Mouse (Mus musculus) erythroblast, embryonic 14.5 days (primary cell): ENCODE results near the gene Sec24a. TPM values are rescaled to one million over a fixed set of nuclear protein-coding genes. Genes with fewer than 3 reads are reported as not detected.
"Not testable (repeated sequence)": the region's sequence is repeated elsewhere in the genome, so short reads cannot be mapped to it uniquely, and the experiment has no call there.

Experiments used
- H3K27me3 ChIP-seq: 2 replicates; pipeline ENCODE4 v1.6.1; 2012; ENCODE audit warnings: inconsistent platforms; ENCODE audit not compliant: control insufficient read depth
- H3K36me3 ChIP-seq: 2 replicates; pipeline ENCODE4 v1.6.1; 2012; ENCODE audit warnings: mild to moderate bottlenecking, inconsistent platforms; ENCODE audit not compliant: control insufficient read depth
- H3K4me1 ChIP-seq: 2 replicates; pipeline ENCODE4 v1.6.1; 2012; ENCODE audit warnings: inconsistent platforms; ENCODE audit not compliant: control insufficient read depth
- H3K4me3 ChIP-seq: replicated peaks from 2 replicates; pipeline ENCODE3; 2012; ENCODE audit warnings: moderate library complexity, mild to moderate bottlenecking, inconsistent platforms
- H3K9me3 ChIP-seq: 2 replicates; pipeline ENCODE4 v1.6.1; 2012; ENCODE audit warnings: low read length, inconsistent platforms, mixed read lengths; ENCODE audit not compliant: control insufficient read depth
- GATA1 ChIP-seq: IDR thresholded peaks from 2 replicates; pipeline ENCODE4 v1.6.1; 2012; ENCODE audit warnings: low read length, inconsistent platforms, mixed read lengths
- TAL1 ChIP-seq: IDR thresholded peaks from 3 replicates; pipeline ENCODE4 v1.6.1; 2012; ENCODE audit warnings: low read length, inconsistent platforms, mixed read lengths
- polyA plus RNA-seq: library from polyadenylated mRNA; stranded (reverse); fragments of >175 nt; gene quantifications from 2 replicates; pipeline ENCODE4 v1.2.3, GENCODE M21; 2012

Sec24a gene
- polyA plus RNA-seq, 1 experiment = 0.26 TPM

- H3K9me3 ChIP-seq = no peaks in the 10 kb centered on the region
- no peak for TF ChIP-seq GATA1
- no peak for TF ChIP-seq TAL1
- no peaks in the 10 kb centered on the region for H3K27me3 ChIP-seq
- no peaks in the 10 kb centered on the region for H3K36me3 ChIP-seq
- H3K4me1 ChIP-seq = peaks cover 1% of the 10 kb centered on the region; the same call in 1 of the 2 replicates
- H3K4me3 ChIP-seq = no peak overlapping the region
These were observed 90.1 kb downstream of the Sec24a start for GRCm38 (mm10) chr11:51673291-51673690.

- no peak for TF ChIP-seq TAL1
- TF ChIP-seq GATA1 = no peak
- Histone ChIP-seq H3K4me3 (no peak overlapping the region), H3K36me3 (no peaks in the 10 kb centered on the region), H3K9me3 (no peaks in the 10 kb centered on the region), H3K27me3 (no peaks in the 10 kb centered on the region), H3K4me1 (peaks cover 1% of the 10 kb centered on the region; the same call in 1 of the 2 replicates)
These were observed 92.1 kb downstream of the Sec24a start for GRCm38 (mm10) chr11:51671376-51671775.

- TF ChIP-seq GATA1 (no peak), TAL1 (no peak)
- Histone ChIP-seq H3K4me1 (peaks cover 1% of the 10 kb centered on the region; the same call in 1 of the 2 replicates), H3K36me3 (no peaks in the 10 kb centered on the region), H3K4me3 (no peak overlapping the region), H3K27me3 (no peaks in the 10 kb centered on the region), H3K9me3 (no peaks in the 10 kb centered on the region)
These were observed 92.6 kb downstream of the Sec24a start for GRCm38 (mm10) chr11:51670846-51671245.

- H3K36me3 ChIP-seq, H3K4me1 ChIP-seq, H3K4me3 ChIP-seq, H3K9me3 ChIP-seq, H3K27me3 ChIP-seq: not testable (repeated sequence)
These were observed 98.7 kb downstream of the Sec24a start for GRCm38 (mm10) chr11:51664747-51665146.

- no peak overlapping the region for H3K4me3 ChIP-seq
- TF ChIP-seq GATA1 (no peak), TAL1 (no peak)
- H3K4me1 ChIP-seq = peaks cover 12% of the 10 kb centered on the region
- H3K27me3 ChIP-seq = peaks cover 3% of the 10 kb centered on the region; the same call in 1 of the 2 replicates
- H3K9me3 ChIP-seq = no peaks in the 10 kb centered on the region
- H3K36me3 ChIP-seq = no peaks in the 10 kb centered on the region
These were observed 100.8 kb downstream of the Sec24a start for GRCm38 (mm10) chr11:51662632-51663031.

GRCm38 (mm10) chr11:51661867-51662365 lies 101.5 kb downstream of the Sec24a start:
- no peaks in the 10 kb centered on the region for H3K36me3 ChIP-seq
- no peak overlapping the region for H3K4me3 ChIP-seq
- TF ChIP-seq GATA1 (no peak), TAL1 (no peak)
- peaks cover 12% of the 10 kb centered on the region for H3K4me1 ChIP-seq
- peaks cover 3% of the 10 kb centered on the region; the same call in 1 of the 2 replicates for H3K27me3 ChIP-seq
- H3K9me3 ChIP-seq = no peaks in the 10 kb centered on the region

GRCm38 (mm10) chr11:51658705-51659104 lies 104.7 kb downstream of the Sec24a start:
- TF ChIP-seq GATA1 (no peak), TAL1 (no peak)
- H3K4me1 ChIP-seq = peaks cover 12% of the 10 kb centered on the region
- H3K27me3 ChIP-seq = peaks cover 7% of the 10 kb centered on the region; the same call in 1 of the 2 replicates
- H3K9me3 ChIP-seq = no peaks in the 10 kb centered on the region
- no peaks in the 10 kb centered on the region; the same call in 1 of the 2 replicates for H3K36me3 ChIP-seq
- H3K4me3 ChIP-seq = no peak overlapping the region

- no peak overlapping the region for H3K4me3 ChIP-seq
- no peaks in the 10 kb centered on the region; the same call in 1 of the 2 replicates for H3K36me3 ChIP-seq
- peaks cover 11% of the 10 kb centered on the region; the same call in 1 of the 2 replicates for H3K27me3 ChIP-seq
- TF ChIP-seq GATA1 (no peak), TAL1 (no peak)
- H3K4me1 ChIP-seq = peaks cover 12% of the 10 kb centered on the region
- H3K9me3 ChIP-seq = no peaks in the 10 kb centered on the region
These were observed 105.1 kb downstream of the Sec24a start for GRCm38 (mm10) chr11:51658291-51658690.

GRCm38 (mm10) chr11:51656798-51657521 lies 106.5 kb downstream of the Sec24a start:
- TF ChIP-seq TAL1 = no peak
- TF ChIP-seq GATA1 = no peak
- peaks cover 20% of the 10 kb centered on the region for H3K27me3 ChIP-seq
- H3K4me3 ChIP-seq = no peak overlapping the region
- H3K36me3 ChIP-seq = no peaks in the 10 kb centered on the region; the same call in 1 of the 2 replicates
- H3K9me3 ChIP-seq = peaks cover under 1% of the 10 kb centered on the region; the same call in 1 of the 2 replicates
- H3K4me1 ChIP-seq = peaks cover 12% of the 10 kb centered on the region
